Mouse (Mus musculus) embryonic stem cell, embryonic (primary cell): ENCODE results near the gene Mia.

Experiments
- CTCF ChIA-PET, 4 experiments: fragments of 300-600 bp in 2 of 4; fragments of 350-600 bp in 2 of 4; sonication (Branson Sonifier 250); formaldehyde crosslinking; loops; one replicate each; lab custom pipeline; 2022; ENCODE audit warnings: inconsistent platforms in 2 of 4; lab: Charles Lee
- POLR2A ChIA-PET, 4 experiments: fragments of 300-600 bp in 2 of 4; fragments of 350-600 bp in 2 of 4; sonication (Branson Sonifier 250); formaldehyde crosslinking; loops; one replicate each; lab custom pipeline; 2022; ENCODE audit warnings: antibody characterized with exemption in 4 of 4, inconsistent platforms in 1 of 4; lab: Charles Lee

Mia gene

DNA sequence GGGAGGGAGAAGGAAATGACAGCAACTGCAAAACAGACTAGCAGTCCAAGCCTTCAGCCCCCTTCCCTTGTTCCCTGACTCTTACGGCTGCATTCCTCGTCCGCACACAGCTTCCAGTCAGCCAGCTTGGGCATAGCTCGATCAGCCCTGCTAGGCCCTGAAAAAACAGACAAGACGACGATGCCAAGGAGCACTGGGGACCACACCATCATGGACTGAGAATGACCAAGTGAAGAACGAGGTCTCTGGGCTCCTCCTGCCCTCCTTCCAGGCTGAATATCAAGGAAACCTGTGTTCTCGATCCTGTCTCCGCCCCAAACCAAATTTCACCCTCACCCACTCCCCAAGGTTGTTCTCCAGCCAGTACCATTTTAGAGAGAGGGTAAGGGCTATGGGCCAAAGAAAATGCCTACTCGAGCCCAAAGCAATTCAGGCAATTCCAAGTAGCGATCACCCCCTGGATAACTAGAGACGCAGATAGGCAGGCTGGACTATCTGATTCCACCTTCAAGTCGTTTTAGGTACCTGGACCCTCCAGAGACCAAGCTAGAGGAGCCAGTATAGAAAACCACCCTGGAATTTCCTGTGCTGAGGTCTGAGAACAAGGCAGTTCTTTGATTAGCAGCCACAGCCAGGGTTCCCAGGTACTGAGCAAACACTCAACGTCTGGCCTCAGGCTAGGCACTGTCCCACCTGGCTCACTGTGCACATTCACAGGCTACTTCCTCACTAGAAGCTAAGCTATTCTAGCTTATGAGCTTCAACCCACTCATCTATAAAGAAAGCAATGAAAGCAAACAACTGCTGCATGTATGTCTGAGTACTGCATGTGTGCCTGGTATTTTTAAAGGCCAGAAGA lies at the start of gene Mia, which contains the start of gene Gm21983:
Gene Mia, minus strand, starts transcription at position 321 of the 859 bp plus-strand sequence.
Gene Gm21983, minus strand, starts transcription at position 250 of the 859 bp plus-strand sequence.
- POLR2A ChIA-PET = interaction anchor here (0.5 to 18.7 kb wide), 26 partner anchors 8 to 226 kb away, joined by 3 to 554 read pairs (median 6); partner anchors contain the start of genes BC024978 (in 4 of the 4), Snrpa (in 4 of the 4), Egln2 (in 3 of the 4) and Coq8b (in 2 of the 4)
- CTCF ChIA-PET = interaction anchor here in 3 of 4 experiments (0.6 to 4.8 kb wide), 7 partner anchors 8 to 1425 kb away, joined by 3 to 54 read pairs (median 6); no protein-coding TSS in a partner anchor

- CTCF ChIA-PET = interaction anchor here (0.6 to 1.6 kb wide), 10 partner anchors 9 to 103 kb away, joined by 3 to 7 read pairs (median 3); no protein-coding TSS in a partner anchor
- POLR2A ChIA-PET = interaction anchor here in 3 of 4 experiments (0.5 to 7.6 kb wide), 43 partner anchors 9 to 1474 kb away, joined by 3 to 88 read pairs (median 5); partner anchors contain the start of genes BC024978 (in 3 of the 3), Snrpa (in 3 of the 3), Numbl (in 2 of the 3) and Rab4b (in 2 of the 3)
These were observed 47.9 kb upstream of the Mia start for GRCm38 (mm10) chr7:27228865-27229264.

GRCm38 (mm10) chr7:27228281-27228821 lies 47.4 kb upstream of the Mia start, which contains the start of gene Itpkc:
TSS of gene Itpkc (minus strand) at chr7:27228661.
- CTCF ChIA-PET = interaction anchor here (0.5 to 1.6 kb wide), 16 partner anchors 9 to 103 kb away, joined by 3 to 7 read pairs (median 3); partner anchors contain the start of gene Rab4b (in 1 of the 4)
- POLR2A ChIA-PET = interaction anchor here in 3 of 4 experiments (0.5 to 7.6 kb wide), 53 partner anchors 9 to 1541 kb away, joined by 3 to 88 read pairs (median 5); partner anchors contain the start of genes BC024978 (in 3 of the 3), Snrpa (in 3 of the 3), Egln2 (in 2 of the 3) and Numbl (in 2 of the 3)

GRCm38 (mm10) chr7:27227676-27228075 lies 46.7 kb upstream of the Mia start:
- POLR2A ChIA-PET = interaction anchor here in 3 of 4 experiments (1.0 to 7.6 kb wide), 27 partner anchors 8 to 280 kb away, joined by 3 to 88 read pairs (median 8); partner anchors contain the start of genes BC024978 (in 3 of the 3), Snrpa (in 3 of the 3), Egln2 (in 1 of the 3) and Rab4b (in 1 of the 3)
- CTCF ChIA-PET = interaction anchor here in 3 of 4 experiments (0.5 to 1.5 kb wide), 6 partner anchors 24 to 1818 kb away, joined by 3 read pairs; partner anchors contain the start of gene Rab4b (in 1 of the 3)

GRCm38 (mm10) chr7:27227276-27227675 lies 46.3 kb upstream of the Mia start:
- ChIA-PET POLR2A (interaction anchor here in 3 of 4 experiments (1.0 to 7.6 kb wide), 19 partner anchors 8 to 281 kb away, joined by 3 to 88 read pairs (median 9); partner anchors contain the start of genes BC024978 (in 3 of the 3), Snrpa (in 3 of the 3), Egln2 (in 1 of the 3) and Rab4b (in 1 of the 3)), CTCF (interaction anchor here in 1 of 4 experiments (1.1 to 1.5 kb wide), 2 partner anchors 23 to 49 kb away, joined by 3 read pairs; partner anchors contain the start of gene Rab4b)

DNA sequence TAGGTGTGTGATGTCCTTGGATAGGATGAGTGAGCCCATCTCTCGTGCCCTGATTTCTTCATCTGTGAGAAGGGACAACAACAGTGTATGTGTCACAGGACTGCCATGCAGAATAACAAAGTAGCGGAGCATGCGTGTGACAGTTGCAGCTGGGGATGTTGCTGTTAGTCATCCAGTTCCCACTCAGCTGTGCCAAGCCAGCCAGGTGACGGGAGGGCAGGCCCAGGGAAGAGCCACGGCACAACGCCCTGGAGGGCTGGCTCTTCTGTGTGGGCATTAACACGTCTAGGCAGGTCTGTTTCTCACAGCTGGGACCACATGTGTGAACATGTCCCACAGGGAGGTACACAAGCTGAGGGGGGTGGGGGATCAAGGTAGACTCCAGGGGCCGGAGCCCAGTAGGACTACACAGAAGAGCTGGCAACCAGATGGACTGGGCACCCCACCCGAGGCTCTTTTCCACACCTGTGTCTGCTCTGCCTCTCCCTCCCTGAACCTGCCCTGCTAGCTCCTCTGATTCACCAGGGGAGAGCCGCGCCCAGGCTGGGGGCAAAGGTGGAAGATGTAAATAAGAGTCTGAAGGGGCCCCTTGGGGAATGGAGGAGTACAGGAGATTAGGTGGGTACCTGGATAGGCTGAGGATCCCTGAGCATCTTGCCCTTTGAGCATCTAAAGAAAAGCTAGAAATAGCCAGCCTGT lies 44.1 kb upstream of the Mia start:
- CTCF ChIA-PET = interaction anchor here in 2 of 4 experiments (0.5 to 1.8 kb wide), 3 partner anchors 8 to 1888 kb away, joined by 3 to 5 read pairs (median 4); partner anchors contain the start of gene Coq8b (in 1 of the 2)
- POLR2A ChIA-PET = interaction anchor here in 3 of 4 experiments (0.6 to 5.7 kb wide), 18 partner anchors 8 to 93 kb away, joined by 3 to 74 read pairs (median 4); partner anchors contain the start of genes Snrpa (in 3 of the 3), BC024978 (in 2 of the 3), Coq8b (in 1 of the 3) and Rab4b (in 1 of the 3)

- CTCF ChIA-PET = interaction anchor here in 1 of 4 experiments (1.3 kb wide), 1 partner anchor 8 kb away, joined by 3 read pairs; no protein-coding TSS in a partner anchor
- POLR2A ChIA-PET = interaction anchor here in 3 of 4 experiments (0.6 to 6.9 kb wide), 15 partner anchors 8 to 63 kb away, joined by 3 to 65 read pairs (median 6); partner anchors contain the start of genes BC024978 (in 2 of the 3), Coq8b (in 2 of the 3), Snrpa (in 2 of the 3) and Rab4b (in 1 of the 3)
These were observed 41.6 kb upstream of the Mia start for GRCm38 (mm10) chr7:27222538-27222937.

GRCm38 (mm10) chr7:27221939-27222338 lies 41.0 kb upstream of the Mia start:
- POLR2A ChIA-PET = interaction anchor here in 3 of 4 experiments (1.0 to 6.9 kb wide), 14 partner anchors 9 to 63 kb away, joined by 3 to 65 read pairs (median 6); partner anchors contain the start of genes BC024978 (in 2 of the 3), Coq8b (in 2 of the 3), Snrpa (in 2 of the 3) and Rab4b (in 1 of the 3)
- CTCF ChIA-PET = interaction anchor here in 3 of 4 experiments (0.5 to 1.3 kb wide), 4 partner anchors 9 to 1470 kb away, joined by 3 to 4 read pairs (median 3); no protein-coding TSS in a partner anchor

GRCm38 (mm10) chr7:27219937-27220336 lies 39.0 kb upstream of the Mia start:
- POLR2A ChIA-PET = interaction anchor here in 3 of 4 experiments (0.9 to 6.9 kb wide), 10 partner anchors 8 to 65 kb away, joined by 3 to 65 read pairs (median 5); partner anchors contain the start of genes BC024978 (in 2 of the 3), Snrpa (in 2 of the 3), Coq8b (in 1 of the 3) and Itpkc (in 1 of the 3)
- CTCF ChIA-PET = interaction anchor here in 2 of 4 experiments (0.5 to 1.7 kb wide), 3 partner anchors 11 to 17 kb away, joined by 6 to 7 read pairs (median 6); partner anchors contain the start of gene Coq8b (in 1 of the 2)

GRCm38 (mm10) chr7:27218586-27218985 lies 37.6 kb upstream of the Mia start:
- ChIA-PET CTCF (interaction anchor here in 3 of 4 experiments (0.5 to 1.2 kb wide), 3 partner anchors 10 to 37 kb away, joined by 3 read pairs; partner anchors contain the start of gene Itpkc (in 1 of the 3)), POLR2A (interaction anchor here in 3 of 4 experiments (0.6 to 6.9 kb wide), 16 partner anchors 9 to 63 kb away, joined by 3 to 65 read pairs (median 6); partner anchors contain the start of genes BC024978 (in 2 of the 3), Itpkc (in 2 of the 3), Snrpa (in 2 of the 3) and Coq8b (in 1 of the 3))

- ChIA-PET POLR2A (interaction anchor here (0.6 to 6.1 kb wide), 24 partner anchors 9 to 1809 kb away, joined by 3 to 65 read pairs (median 4); partner anchors contain the start of genes BC024978 (in 3 of the 4), Snrpa (in 3 of the 4), Coq8b (in 1 of the 4) and Egln2 (in 1 of the 4)), CTCF (interaction anchor here in 2 of 4 experiments (0.5 to 1.7 kb wide), 7 partner anchors 9 to 278 kb away, joined by 3 to 9 read pairs (median 3); partner anchors contain the start of gene Snrpa (in 1 of the 2))
These were observed 31.7 kb upstream of the Mia start for GRCm38 (mm10) chr7:27212626-27213025.

DNA sequence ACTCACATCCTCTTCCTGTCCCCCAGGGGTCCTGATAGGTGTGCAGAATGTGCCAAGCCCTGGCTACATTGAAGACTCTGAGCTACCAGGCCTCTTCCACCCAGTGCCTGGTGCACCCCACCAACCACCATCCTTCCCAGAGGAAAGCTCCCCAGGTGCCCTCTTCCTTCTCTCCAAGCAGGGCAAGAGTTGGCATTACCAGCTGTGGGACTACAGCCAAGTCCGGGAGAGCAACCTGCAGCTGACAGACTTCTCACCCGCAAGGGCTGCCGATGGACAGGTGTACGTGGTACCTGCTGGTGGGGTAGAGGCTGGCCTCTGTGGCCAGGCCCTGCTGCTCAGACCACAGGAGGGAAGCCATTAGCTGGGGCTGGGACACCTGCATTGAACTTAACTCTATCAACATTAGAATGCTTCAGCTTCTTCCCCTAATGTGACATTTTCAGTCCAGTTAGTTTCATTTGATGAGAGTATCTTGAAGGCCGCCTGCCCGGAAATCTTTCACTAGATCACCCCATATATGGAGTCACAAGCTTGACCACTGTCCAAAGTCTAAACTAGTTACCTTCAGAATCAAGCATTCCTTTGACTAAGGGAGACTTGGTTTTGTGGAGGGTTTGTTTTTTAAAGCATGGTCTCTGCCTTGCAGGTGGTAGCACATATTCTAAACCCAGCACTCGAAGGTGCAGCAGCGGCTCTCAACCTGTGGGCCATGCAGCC lies 22.9 kb upstream of the Mia start:
- CTCF ChIA-PET = interaction anchor here (0.6 to 2.3 kb wide), 10 partner anchors 8 to 70 kb away, joined by 3 to 8 read pairs (median 4); partner anchors contain the start of genes Coq8b (in 2 of the 4) and Itpkc (in 1 of the 4)
- POLR2A ChIA-PET = interaction anchor here (0.8 to 24.1 kb wide), 22 partner anchors 8 to 41 kb away, joined by 3 to 554 read pairs (median 6); partner anchors contain the start of genes BC024978 (in 4 of the 4), Coq8b (in 2 of the 4), Gm21983 (in 2 of the 4) and Itpkc (in 2 of the 4)

GRCm38 (mm10) chr7:27198779-27199178 lies 17.8 kb upstream of the Mia start:
- POLR2A ChIA-PET = interaction anchor here (0.5 to 24.1 kb wide), 46 partner anchors 9 to 375 kb away, joined by 3 to 554 read pairs (median 4); partner anchors contain the start of genes Coq8b (in 3 of the 4), Egln2 (in 3 of the 4), Itpkc (in 3 of the 4) and Rab4b (in 3 of the 4)
- CTCF ChIA-PET = interaction anchor here (0.5 to 1.7 kb wide), 8 partner anchors 9 to 87 kb away, joined by 3 to 9 read pairs (median 3); no protein-coding TSS in a partner anchor

- POLR2A ChIA-PET = interaction anchor here (0.6 to 24.1 kb wide), 48 partner anchors 8 to 288 kb away, joined by 3 to 554 read pairs (median 6); partner anchors contain the start of genes Coq8b (in 3 of the 4), Egln2 (in 3 of the 4), Itpkc (in 3 of the 4) and Rab4b (in 3 of the 4)
- CTCF ChIA-PET = interaction anchor here (0.8 to 1.7 kb wide), 7 partner anchors 9 to 88 kb away, joined by 3 to 9 read pairs (median 3); no protein-coding TSS in a partner anchor
These were observed 17.4 kb upstream of the Mia start for GRCm38 (mm10) chr7:27198355-27198754.
